Mouse (Mus musculus) CH12.LX (cell line): ENCODE measurements at regions not wholly inside any gene's neighbourhood (a gene's known extent, or its start where the extent isn't known, plus 50 kb on each side); places are given as distances from the start of the nearest gene placed in this dataset.
A peak's percentile ranks its signal among the peaks of the same experiment; 100 is the strongest.

ENCODE experiments used
- DNase-seq: peaks from one replicate; pipeline ENCODE4 v3.0.0-alpha.2; 2013; ENCODE audit errors: extremely low read depth
- H3K27ac ChIP-seq: 2 replicates; pipeline ENCODE4 v1.5.1; 2012; ENCODE audit warnings: low read depth, mild to moderate bottlenecking, control low read depth, moderate library complexity; ENCODE audit not compliant: insufficient read depth
- H3K27me3 ChIP-seq: replicated peaks from 2 replicates; pipeline ENCODE3; 2012; ENCODE audit warnings: inconsistent platforms
- H3K36me3 ChIP-seq, 2 experiments: replicated peaks in 1 of 2; 2 replicates each; pipeline versions ENCODE3 to v1.6.1; 2012; ENCODE audit warnings: inconsistent platforms in 1 of 2, low read length in 1 of 2, mild to moderate bottlenecking in 1 of 2, mixed read lengths in 1 of 2, moderate library complexity in 1 of 2; ENCODE audit not compliant: control insufficient read depth in 1 of 2, insufficient read depth in 1 of 2
- H3K4me1 ChIP-seq, 2 experiments: 2 replicates each; pipeline ENCODE4 v1.6.1; 2012; ENCODE audit warnings: inconsistent platforms in 1 of 2, moderate library complexity in 1 of 2; ENCODE audit not compliant: insufficient read depth in 2 of 2, control insufficient read depth in 1 of 2
- H3K4me2 ChIP-seq: 2 replicates; pipeline ENCODE4 v1.6.1; 2012; ENCODE audit warnings: low read depth, mild to moderate bottlenecking, control low read depth; ENCODE audit not compliant: poor library complexity, insufficient read depth, severe bottlenecking
- H3K4me3 ChIP-seq, 3 experiments: fragments of 150-350 bp in 1 of 3; sonication (generic) in 1 of 3; replicated peaks in 1 of 3; 2 replicates each; pipeline versions ENCODE3 to v1.5.1; 2011 to 2012; ENCODE audit warnings: low read depth in 2 of 3, low read length in 2 of 3, mild to moderate bottlenecking in 2 of 3, moderate library complexity in 2 of 3, control low read depth in 1 of 3, improper control_type of control experiment in 1 of 3, inconsistent platforms in 1 of 3, mixed read lengths in 1 of 3; ENCODE audit not compliant: poor library complexity in 1 of 3
- H3K79me2 ChIP-seq: replicated peaks from 2 replicates; pipeline ENCODE4 v1.6.1; 2012; ENCODE audit warnings: mild to moderate bottlenecking, moderate library complexity; ENCODE audit not compliant: control insufficient read depth, poor library complexity, insufficient read depth, severe bottlenecking; ENCODE audit errors: extremely low read depth
- H3K9ac ChIP-seq: 2 replicates; pipeline ENCODE4 v1.6.1; 2012; ENCODE audit warnings: low read depth, mild to moderate bottlenecking, control low read depth, moderate library complexity; ENCODE audit not compliant: insufficient read depth
- H3K9me3 ChIP-seq: replicated peaks from 2 replicates; pipeline ENCODE3; 2012; ENCODE audit warnings: low read length, inconsistent platforms, mixed read lengths
- BHLHE40 ChIP-seq: IDR thresholded peaks from 2 replicates; pipeline ENCODE4 v1.6.1; 2011; ENCODE audit warnings: mild to moderate bottlenecking, low read depth, low read length, improper control_type of control experiment
- CHD1 ChIP-seq: IDR thresholded peaks from 2 replicates; pipeline ENCODE4 v1.6.1; 2012; ENCODE audit warnings: low read depth, low read length, improper control_type of control experiment, inconsistent platforms
- CTCF ChIP-seq, 2 experiments: IDR thresholded peaks in 1 of 2; conservative IDR thresholded peaks in 1 of 2; 2 replicates each; pipeline ENCODE4 v1.5.1; 2011 to 2012; ENCODE audit warnings: low read depth in 2 of 2, low read length in 2 of 2, improper control_type of control experiment in 1 of 2, inconsistent platforms in 1 of 2, mild to moderate bottlenecking in 1 of 2, moderate library complexity in 1 of 2
- E2F4 ChIP-seq: IDR thresholded peaks from 2 replicates; pipeline ENCODE4 v1.6.1; 2011; ENCODE audit warnings: low read depth, low read length, improper control_type of control experiment; ENCODE audit not compliant: insufficient replicate concordance
- ELF1 ChIP-seq: IDR thresholded peaks from 2 replicates; pipeline ENCODE4 v1.6.1; 2014; ENCODE audit warnings: low read depth, mild to moderate bottlenecking, inconsistent platforms, low read length, improper control_type of control experiment
- EP300 ChIP-seq: IDR thresholded peaks from 2 replicates; pipeline ENCODE4 v1.6.1; 2011; ENCODE audit warnings: low read length, improper control_type of control experiment
- ETS1 ChIP-seq: conservative IDR thresholded peaks from 2 replicates; pipeline ENCODE4 v1.6.1; 2012; ENCODE audit warnings: low read depth, mild to moderate bottlenecking, inconsistent platforms, low read length, improper control_type of control experiment, moderate library complexity
- GABPA ChIP-seq: IDR thresholded peaks from 2 replicates; pipeline ENCODE4 v1.6.1; 2012; ENCODE audit warnings: low read depth, low read length, improper control_type of control experiment, inconsistent platforms; ENCODE audit not compliant: insufficient replicate concordance
- HCFC1 ChIP-seq: IDR thresholded peaks from 2 replicates; pipeline ENCODE4 v1.6.1; 2012; ENCODE audit warnings: low read depth, mild to moderate bottlenecking, inconsistent platforms, low read length, improper control_type of control experiment
- JUN ChIP-seq: IDR thresholded peaks from 2 replicates; pipeline ENCODE4 v1.6.1; 2011; ENCODE audit warnings: low read depth, mild to moderate bottlenecking, low read length, improper control_type of control experiment, moderate library complexity; ENCODE audit not compliant: insufficient read depth
- JUND ChIP-seq: conservative IDR thresholded peaks from 2 replicates; pipeline ENCODE4 v1.6.1; 2011; ENCODE audit warnings: low read depth, low read length, improper control_type of control experiment
- KAT2A ChIP-seq: IDR thresholded peaks from 2 replicates; pipeline ENCODE4 v1.6.1; 2012; ENCODE audit warnings: low read length, improper control_type of control experiment, inconsistent platforms; ENCODE audit not compliant: insufficient replicate concordance
- MAFK ChIP-seq: IDR thresholded peaks from 2 replicates; pipeline ENCODE4 v1.6.1; 2011; ENCODE audit warnings: low read length, improper control_type of control experiment; ENCODE audit not compliant: insufficient replicate concordance
- MEF2A ChIP-seq: IDR thresholded peaks from 2 replicates; pipeline ENCODE4 v1.6.1; 2014; ENCODE audit warnings: low read depth, mild to moderate bottlenecking, inconsistent platforms, low read length, improper control_type of control experiment, borderline replicate concordance
- MYC ChIP-seq: IDR thresholded peaks from 2 replicates; pipeline ENCODE4 v1.6.1; 2011; ENCODE audit warnings: low read depth, mild to moderate bottlenecking, improper control_type of control experiment, low read length
- NELFE ChIP-seq: IDR thresholded peaks from 2 replicates; pipeline ENCODE4 v1.6.1; 2011; ENCODE audit warnings: low read depth, low read length, improper control_type of control experiment
- NRF1 ChIP-seq: IDR thresholded peaks from 2 replicates; pipeline ENCODE4 v1.6.1; 2014; ENCODE audit warnings: low read depth, mild to moderate bottlenecking, inconsistent platforms, low read length, improper control_type of control experiment, moderate library complexity
- POLR2A ChIP-seq: IDR thresholded peaks from 2 replicates; pipeline ENCODE4 v1.6.1; 2011; ENCODE audit warnings: low read depth, mild to moderate bottlenecking, improper control_type of control experiment, low read length
- RCOR1 ChIP-seq: conservative IDR thresholded peaks from 2 replicates; pipeline ENCODE4 v1.6.1; 2012; ENCODE audit warnings: low read depth, mild to moderate bottlenecking, inconsistent platforms, low read length, improper control_type of control experiment
- SIN3A ChIP-seq: IDR thresholded peaks from 2 replicates; pipeline ENCODE4 v1.6.1; 2012; ENCODE audit warnings: low read length, improper control_type of control experiment, inconsistent platforms
- SMC3 ChIP-seq: IDR thresholded peaks from 2 replicates; pipeline ENCODE4 v1.6.1; 2011; ENCODE audit warnings: low read depth, low read length, improper control_type of control experiment
- TBP ChIP-seq: conservative IDR thresholded peaks from 2 replicates; pipeline ENCODE4 v1.6.1; 2011; ENCODE audit warnings: low read depth, low read length, improper control_type of control experiment
- USF2 ChIP-seq: conservative IDR thresholded peaks from 2 replicates; pipeline ENCODE4 v1.6.1; 2011; ENCODE audit warnings: low read depth, low read length, improper control_type of control experiment
- ZKSCAN1 ChIP-seq: IDR thresholded peaks from 2 replicates; pipeline ENCODE4 v1.6.1; 2012; ENCODE audit warnings: low read depth, inconsistent platforms, low read length, improper control_type of control experiment, borderline replicate concordance
- ZMIZ1 ChIP-seq: IDR thresholded peaks from 2 replicates; pipeline ENCODE4 v1.6.1; 2012; ENCODE audit warnings: low read depth, mild to moderate bottlenecking, inconsistent platforms, low read length, improper control_type of control experiment
- ZNF384 ChIP-seq: IDR thresholded peaks from 2 replicates; pipeline ENCODE4 v1.6.1; 2012; ENCODE audit warnings: low read depth, low read length, improper control_type of control experiment, inconsistent platforms
- dilution Hi-C: fragments of 300-500 bp; cut with MboI; formaldehyde crosslinking; loops from 2 replicates; pipeline ENCODE4 v1.14.3; 2020; ENCODE audit warnings: low sequenced_read_pairs; ENCODE audit not compliant: extremely low pct_unique_long_range_greater_than_20kb, extremely low pct_ligation_motif_present
- in situ Hi-C: fragments of 300-500 bp; cut with MboI; formaldehyde crosslinking; loops from 3 replicates; pipeline ENCODE4 v1.14.3; 2019; ENCODE audit warnings: low sequenced_read_pairs, low pct_ligation_motif_present, low pct_unique_long_range_greater_than_20kb, mixed read lengths

- peaks cover 9% of the 10 kb centered on the region for H3K9me3 ChIP-seq
- no peak overlapping the region for H3K27ac ChIP-seq
- H3K36me3 ChIP-seq = no peaks in the 10 kb centered on the region
- no peak overlapping the region for H3K9ac ChIP-seq
- H3K4me1 ChIP-seq = no peaks in the 10 kb centered on the region
- in situ Hi-C loops (loop anchor here (25.0 kb wide), 1 partner anchor 255 kb away; no protein-coding TSS in a partner anchor), dilution Hi-C loops (no loop called here)
- no peak for DNase-seq
- H3K27me3 ChIP-seq = peaks cover 71% of the 10 kb centered on the region
- no peaks in the 10 kb centered on the region for H3K79me2 ChIP-seq
- no peak overlapping the region for H3K4me3 ChIP-seq
- no peak for TF ChIP-seq NRF1
- TF ChIP-seq CTCF (conservative IDR thresholded peaks at IDR 0.05 in 1 of 2, IDR thresholded peaks at IDR 0.05 in 1 of 2; ENCODE audit: low read depth in 2 of 2, low read length in 2 of 2) = peak in 1 of 2 experiments; percentile 31; a peak in 1 of 4 replicates
- no peak for TF ChIP-seq TBP
- no peak for TF ChIP-seq ZNF384
- TF ChIP-seq ZMIZ1 = no peak
- no peak for TF ChIP-seq USF2
- no peak for TF ChIP-seq SIN3A
- no peak for TF ChIP-seq RCOR1
- TF ChIP-seq ETS1 = no peak
- TF ChIP-seq BHLHE40 = no peak
- TF ChIP-seq MYC = no peak
- TF ChIP-seq SMC3 = peak; percentile 16; the same call in 1 of the 2 replicates
- TF ChIP-seq GABPA = no peak
- TF ChIP-seq, all 38 proteins: peak for 2
- H3K4me2 ChIP-seq = no peak overlapping the region
Observed at GRCm38 (mm10) chr7:125131968-125132367, 312.5 kb upstream of the Kdm8 start.

- Histone ChIP-seq H3K9ac (no peak overlapping the region), H3K27ac (no peak overlapping the region), H3K4me3 (no peak overlapping the region), H3K79me2 (no peaks in the 10 kb centered on the region), H3K27me3 (peaks cover 71% of the 10 kb centered on the region), H3K9me3 (peaks cover 9% of the 10 kb centered on the region), H3K36me3 (no peaks in the 10 kb centered on the region), H3K4me1 (no peaks in the 10 kb centered on the region), H3K4me2 (no peak overlapping the region)
- DNase-seq = no peak
- in situ Hi-C loops = loop anchor here (25.0 kb wide), 1 partner anchor 249 kb away; no protein-coding TSS in a partner anchor
- no peak for TF ChIP-seq ELF1
- no peak for TF ChIP-seq USF2
- no peak for TF ChIP-seq ZKSCAN1
- dilution Hi-C loops = no loop called here
Observed at GRCm38 (mm10) chr7:125138607-125139006, 305.9 kb upstream of the Kdm8 start.

- dilution Hi-C loops = no loop called here
- TF ChIP-seq GABPA (no peak), USF2 (no peak), E2F4 (no peak), SIN3A (no peak), MEF2A (no peak), KAT2A (no peak), NRF1 (no peak), POLR2A (no peak), CHD1 (no peak), EP300 (no peak), NELFE (no peak), ZKSCAN1 (no peak), MAFK (no peak), HCFC1 (no peak), JUND (no peak), JUN (no peak), ZMIZ1 (no peak), ELF1 (no peak)
Observed at GRCm38 (mm10) chr7:125139196-125139595, 305.3 kb upstream of the Kdm8 start.

More at GRCm38 (mm10) chr7:125139196-125139595, 305.3 kb upstream of the Kdm8 start:
- H3K4me1 ChIP-seq = no peaks in the 10 kb centered on the region
- peaks cover 71% of the 10 kb centered on the region for H3K27me3 ChIP-seq
- H3K27ac ChIP-seq = no peak overlapping the region
- H3K4me3 ChIP-seq = no peak overlapping the region
- in situ Hi-C loops = loop anchor here (25.0 kb wide), 1 partner anchor 248 kb away; no protein-coding TSS in a partner anchor
- DNase-seq = no peak
- H3K36me3 ChIP-seq = no peaks in the 10 kb centered on the region
- H3K9me3 ChIP-seq = peaks cover 9% of the 10 kb centered on the region
- H3K9ac ChIP-seq = no peak overlapping the region
- no peak overlapping the region for H3K4me2 ChIP-seq
- no peaks in the 10 kb centered on the region for H3K79me2 ChIP-seq
